Mouse (Mus musculus): ENCODE measurements around the gene Plod3. TPM values are rescaled to one million over a fixed set of nuclear protein-coding genes. Genes with fewer than 3 reads are reported as not detected.

The Plod3 gene
- polyA plus RNA-seq, 1 experiment from 2014 or later = 28.1 TPM

DNA sequence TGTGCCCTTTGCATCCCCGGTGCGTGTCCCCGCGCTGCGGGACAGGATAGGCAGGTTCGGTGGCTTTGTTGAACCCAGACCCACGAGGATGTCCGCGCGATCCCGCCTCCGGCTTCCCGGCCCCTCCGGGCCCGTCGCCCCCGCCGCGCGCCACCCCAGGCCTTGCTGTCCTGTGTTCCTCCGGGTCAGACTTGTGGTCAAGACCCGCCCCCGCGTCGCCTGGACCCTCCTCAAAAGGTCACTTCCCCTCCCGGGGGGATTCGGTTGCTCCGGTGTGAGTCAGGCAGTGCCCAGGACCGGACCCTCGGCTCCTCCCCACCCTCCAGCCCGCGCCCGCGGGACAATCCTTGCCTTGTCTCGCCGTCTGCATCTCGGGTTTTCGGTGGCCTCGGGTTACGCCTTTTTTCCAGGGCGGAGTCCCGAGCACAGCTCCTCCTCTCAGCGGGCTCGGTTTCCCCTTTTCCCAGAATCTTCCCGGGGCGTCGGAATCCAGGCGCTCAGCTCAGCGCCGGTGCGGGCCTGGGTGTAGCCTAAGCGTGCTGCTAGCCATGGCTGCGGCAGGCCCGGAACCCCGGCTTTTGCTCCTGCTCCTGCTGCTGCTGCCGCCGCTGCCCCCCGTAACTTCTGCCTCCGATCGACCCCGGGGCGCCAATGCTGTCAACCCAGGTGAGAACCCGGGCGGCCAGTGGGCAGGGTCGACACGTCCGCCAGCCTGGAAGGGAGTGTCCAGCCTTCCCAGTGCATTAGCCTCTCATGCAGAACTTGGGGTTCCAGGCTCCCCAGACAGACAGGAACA is 517 bp downstream of the Plod3 start:
- peak overlapping the region; percentile 88 for H3K4me3 ChIP-seq (replicated peaks; ENCODE audit: low read depth, low read length)
- DNase-seq (peak; percentile 78), ATAC-seq (ENCODE audit: low FRiP score, low TSS enrichment) (peak; percentile 71)
- peaks cover 11% of the 10 kb centered on the region for H3K4me1 ChIP-seq (ENCODE audit: control insufficient read depth, insufficient read depth, low read length)
- peak overlapping the region; percentile 97 for H3K27ac ChIP-seq (replicated peaks; ENCODE audit: low read depth, low read length)
- no peaks in the 10 kb centered on the region for H3K27me3 ChIP-seq (ENCODE audit: control insufficient read depth, insufficient read depth, low read length)
- no peaks in the 10 kb centered on the region for H3K9me3 ChIP-seq (ENCODE audit: control insufficient read depth, low read length)
- peaks cover 45% of the 10 kb centered on the region for H3K36me3 ChIP-seq (ENCODE audit: control insufficient read depth, insufficient read depth, low read length)
- peak overlapping the region; percentile 91 for H3K4me2 ChIP-seq (ENCODE audit: low read length)
- under 1% methylated on average over 67 of the region's 67 CpGs for WGBS
- peak overlapping the region; percentile 98 for H3K9ac ChIP-seq (replicated peaks; ENCODE audit: low read length)

DNA sequence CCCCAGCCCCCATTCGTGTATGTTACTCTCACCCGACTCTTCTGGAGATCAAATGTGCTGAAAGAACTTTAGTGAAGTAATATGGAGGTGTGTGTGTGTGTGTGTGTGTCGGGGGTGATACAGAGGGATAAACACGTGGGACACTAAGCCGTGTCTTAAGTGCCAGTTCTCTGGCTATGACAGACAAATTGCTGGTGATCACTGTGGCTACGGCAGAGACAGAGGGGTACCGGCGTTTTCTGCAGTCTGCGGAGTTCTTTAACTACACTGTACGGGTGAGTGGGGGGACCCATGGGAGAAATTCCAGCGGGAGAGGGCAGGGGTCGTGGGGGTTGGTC is 1.1 kb downstream of the Plod3 start, which contains the start of gene Znhit1:
Gene Znhit1 (minus strand): TSS at position 88 of the 338 bp plus-strand sequence.
- 8% methylated on average over 12 of the region's 12 CpGs for WGBS
- no peak for ATAC-seq (ENCODE audit: low FRiP score, low TSS enrichment)
- Histone ChIP-seq H3K4me3 (replicated peaks; ENCODE audit: low read depth, low read length) (peak within 1 kb of the TSS; percentile 88), H3K9ac (replicated peaks; ENCODE audit: low read length) (peak within 1 kb of the TSS; percentile 98), H3K4me2 (ENCODE audit: low read length) (peak within 1 kb of the TSS; percentile 91), H3K27ac (replicated peaks; ENCODE audit: low read depth, low read length) (peak within 1 kb of the TSS; percentile 97), H3K36me3 (ENCODE audit: control insufficient read depth, insufficient read depth, low read length) (peaks cover 50% of the 10 kb centered on the region), H3K9me3 (ENCODE audit: control insufficient read depth, low read length) (no peaks in the 10 kb centered on the region), H3K4me1 (ENCODE audit: control insufficient read depth, insufficient read depth, low read length) (peaks cover 11% of the 10 kb centered on the region), H3K27me3 (ENCODE audit: control insufficient read depth, insufficient read depth, low read length) (no peaks in the 10 kb centered on the region)
- peak; percentile 41 for DNase-seq

DNA sequence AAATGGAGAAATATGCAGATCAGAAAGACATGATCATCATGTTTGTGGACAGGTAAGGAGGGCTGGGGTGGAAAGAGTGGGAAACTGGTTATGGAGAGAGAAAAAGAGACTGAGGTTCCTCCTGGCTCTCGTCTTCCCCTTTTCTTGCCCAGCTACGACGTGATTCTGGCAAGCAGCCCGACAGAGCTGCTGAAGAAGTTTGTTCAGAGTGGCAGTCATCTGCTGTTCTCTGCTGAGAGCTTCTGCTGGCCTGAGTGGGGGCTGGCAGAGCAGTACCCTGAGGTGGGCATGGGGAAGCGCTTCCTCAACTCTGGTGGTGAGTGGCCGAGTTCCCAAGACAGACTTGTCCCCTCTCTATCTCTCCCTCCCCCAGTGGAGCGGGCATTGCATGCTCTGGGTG is 1.6 kb downstream of the Plod3 start:
- ATAC-seq (ENCODE audit: low FRiP score, low TSS enrichment) = no peak
- H3K9ac ChIP-seq (replicated peaks; ENCODE audit: low read length) = peak overlapping the region; percentile 98
- no peaks in the 10 kb centered on the region for H3K9me3 ChIP-seq (ENCODE audit: control insufficient read depth, low read length)
- peak; percentile 24 for DNase-seq
- peaks cover 11% of the 10 kb centered on the region for H3K4me1 ChIP-seq (ENCODE audit: control insufficient read depth, insufficient read depth, low read length)
- H3K4me2 ChIP-seq (ENCODE audit: low read length) = peak overlapping the region; percentile 91
- H3K27me3 ChIP-seq (ENCODE audit: control insufficient read depth, insufficient read depth, low read length) = no peaks in the 10 kb centered on the region
- 80% methylated on average over 7 of the region's 7 CpGs for WGBS
- H3K4me3 ChIP-seq (replicated peaks; ENCODE audit: low read depth, low read length) = peak overlapping the region; percentile 88
- H3K36me3 ChIP-seq (ENCODE audit: control insufficient read depth, insufficient read depth, low read length) = peaks cover 52% of the 10 kb centered on the region
- no peak overlapping the region for H3K27ac ChIP-seq (replicated peaks; ENCODE audit: low read depth, low read length)

DNA sequence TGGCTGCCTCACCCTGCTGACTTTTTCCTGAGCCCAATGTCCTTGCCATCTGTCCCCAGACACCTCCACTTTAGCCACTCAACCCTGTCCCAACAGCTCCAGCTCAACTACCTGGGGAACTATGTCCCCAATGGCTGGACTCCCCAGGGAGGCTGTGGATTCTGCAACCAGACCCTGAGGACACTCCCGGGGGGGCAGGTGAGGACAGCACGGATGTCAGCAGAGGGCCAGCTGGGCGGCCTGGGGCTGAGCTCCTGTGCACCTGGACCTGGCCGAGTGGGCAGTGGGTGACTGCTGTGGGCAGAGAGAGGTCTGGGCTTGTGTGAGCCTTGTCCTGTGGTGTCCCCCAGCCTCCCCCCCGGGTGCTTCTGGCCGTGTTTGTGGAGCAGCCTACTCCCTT is 3.0 kb downstream of the Plod3 start:
- Histone ChIP-seq H3K9me3 (ENCODE audit: control insufficient read depth, low read length) (no peaks in the 10 kb centered on the region), H3K9ac (replicated peaks; ENCODE audit: low read length) (no peak overlapping the region), H3K4me1 (ENCODE audit: control insufficient read depth, insufficient read depth, low read length) (peaks cover 11% of the 10 kb centered on the region), H3K27me3 (ENCODE audit: control insufficient read depth, insufficient read depth, low read length) (no peaks in the 10 kb centered on the region), H3K4me2 (ENCODE audit: low read length) (no peak overlapping the region), H3K36me3 (ENCODE audit: control insufficient read depth, insufficient read depth, low read length) (peaks cover 60% of the 10 kb centered on the region), H3K27ac (replicated peaks; ENCODE audit: low read depth, low read length) (no peak overlapping the region), H3K4me3 (replicated peaks; ENCODE audit: low read depth, low read length) (no peak overlapping the region)
- WGBS = 97% methylated on average over 6 of the region's 6 CpGs
- DNase-seq (no peak), ATAC-seq (ENCODE audit: low FRiP score, low TSS enrichment) (no peak)

DNA sequence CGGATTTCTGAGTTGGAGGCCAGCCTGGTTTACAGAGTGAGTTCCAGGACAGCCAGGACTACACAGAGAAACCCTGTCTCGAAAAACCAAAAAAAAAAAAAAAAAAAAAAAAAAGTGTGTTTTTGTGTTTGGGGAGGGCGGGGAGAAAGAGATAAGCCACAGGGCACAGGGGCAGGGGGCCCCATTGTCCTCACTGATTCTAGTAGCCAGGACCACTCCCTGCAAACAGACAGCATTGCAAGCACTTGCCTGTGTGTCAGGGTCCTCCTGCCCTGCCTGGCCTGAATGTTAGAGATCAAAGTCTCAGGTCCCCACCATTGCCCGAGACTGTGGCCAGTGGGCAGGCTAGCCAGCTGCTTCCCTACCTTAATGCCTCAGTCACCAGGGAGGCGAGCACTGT is 12.6 kb downstream of the Plod3 start:
- Histone ChIP-seq H3K27me3 (ENCODE audit: control insufficient read depth, insufficient read depth, low read length) (no peaks in the 10 kb centered on the region), H3K9ac (replicated peaks; ENCODE audit: low read length) (no peak overlapping the region), H3K4me3 (replicated peaks; ENCODE audit: low read depth, low read length) (no peak overlapping the region), H3K36me3 (ENCODE audit: control insufficient read depth, insufficient read depth, low read length) (peaks cover 21% of the 10 kb centered on the region), H3K4me1 (ENCODE audit: control insufficient read depth, insufficient read depth, low read length) (no peaks in the 10 kb centered on the region), H3K9me3 (ENCODE audit: control insufficient read depth, low read length) (no peaks in the 10 kb centered on the region), H3K27ac (replicated peaks; ENCODE audit: low read depth, low read length) (no peak overlapping the region), H3K4me2 (ENCODE audit: low read length) (no peak overlapping the region)
- 79% methylated on average over 4 of the region's 5 CpGs for WGBS
- ATAC-seq (ENCODE audit: low FRiP score, low TSS enrichment) = no peak
- no peak for DNase-seq

DNA sequence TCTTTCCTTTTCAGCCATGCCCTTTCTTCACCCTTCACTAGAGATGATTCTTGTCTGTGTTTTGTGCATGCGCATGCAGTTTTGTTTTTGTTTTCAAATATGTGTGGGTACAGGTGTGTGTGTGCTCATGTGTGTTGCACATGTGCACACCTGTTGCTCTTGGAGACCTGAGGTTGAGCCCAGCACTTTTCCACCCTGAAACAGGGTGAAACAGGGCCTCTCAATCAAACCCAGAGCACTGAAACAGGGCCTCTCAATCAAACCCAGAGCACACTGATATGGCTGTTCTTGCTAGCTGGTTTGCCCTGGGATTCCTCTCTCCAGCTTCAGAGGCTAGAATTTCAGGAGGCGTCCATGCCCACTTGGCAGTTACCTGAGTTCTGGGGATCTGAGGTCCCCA is 13.8 kb downstream of the Plod3 start:
- Histone ChIP-seq H3K36me3 (ENCODE audit: control insufficient read depth, insufficient read depth, low read length) (peaks cover 10% of the 10 kb centered on the region), H3K9ac (replicated peaks; ENCODE audit: low read length) (no peak overlapping the region), H3K4me1 (ENCODE audit: control insufficient read depth, insufficient read depth, low read length) (no peaks in the 10 kb centered on the region), H3K4me2 (ENCODE audit: low read length) (no peak overlapping the region), H3K27me3 (ENCODE audit: control insufficient read depth, insufficient read depth, low read length) (no peaks in the 10 kb centered on the region), H3K27ac (replicated peaks; ENCODE audit: low read depth, low read length) (no peak overlapping the region), H3K9me3 (ENCODE audit: control insufficient read depth, low read length) (no peaks in the 10 kb centered on the region), H3K4me3 (replicated peaks; ENCODE audit: low read depth, low read length) (no peak overlapping the region)
- WGBS = 82% methylated on average over 2 of the region's 2 CpGs
- ATAC-seq (ENCODE audit: low FRiP score, low TSS enrichment) = no peak
- DNase-seq = peak; percentile 14

DNA sequence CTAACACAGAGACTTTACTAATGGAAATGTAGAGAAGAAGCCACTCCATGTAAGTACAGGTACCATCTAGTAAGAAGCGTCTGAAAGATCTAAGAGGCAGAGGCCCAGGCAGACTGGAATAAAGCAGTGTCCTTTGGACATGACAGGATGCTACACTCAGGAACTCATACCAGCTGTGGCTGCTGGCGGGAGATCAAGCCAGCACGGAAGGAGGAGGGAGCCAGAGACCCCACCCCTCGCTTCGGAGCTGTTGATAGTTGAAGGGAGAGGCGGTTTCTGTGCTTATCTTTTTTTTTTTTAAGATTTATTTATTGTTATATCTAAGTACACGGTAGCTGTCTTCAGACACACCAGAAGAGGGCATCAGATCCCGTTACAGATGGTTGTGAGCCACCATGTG is 20.5 kb downstream of the Plod3 start:
- Histone ChIP-seq H3K9me3 (ENCODE audit: control insufficient read depth, low read length) (no peaks in the 10 kb centered on the region), H3K9ac (replicated peaks; ENCODE audit: low read length) (no peak overlapping the region), H3K4me1 (ENCODE audit: control insufficient read depth, insufficient read depth, low read length) (no peaks in the 10 kb centered on the region), H3K36me3 (ENCODE audit: control insufficient read depth, insufficient read depth, low read length) (no peaks in the 10 kb centered on the region), H3K27me3 (ENCODE audit: control insufficient read depth, insufficient read depth, low read length) (no peaks in the 10 kb centered on the region), H3K4me3 (replicated peaks; ENCODE audit: low read depth, low read length) (no peak overlapping the region), H3K4me2 (ENCODE audit: low read length) (no peak overlapping the region), H3K27ac (replicated peaks; ENCODE audit: low read depth, low read length) (no peak overlapping the region)
- no peak for DNase-seq
- ATAC-seq (ENCODE audit: low FRiP score, low TSS enrichment) = no peak
- 58% methylated on average over 8 of the region's 8 CpGs for WGBS

DNA sequence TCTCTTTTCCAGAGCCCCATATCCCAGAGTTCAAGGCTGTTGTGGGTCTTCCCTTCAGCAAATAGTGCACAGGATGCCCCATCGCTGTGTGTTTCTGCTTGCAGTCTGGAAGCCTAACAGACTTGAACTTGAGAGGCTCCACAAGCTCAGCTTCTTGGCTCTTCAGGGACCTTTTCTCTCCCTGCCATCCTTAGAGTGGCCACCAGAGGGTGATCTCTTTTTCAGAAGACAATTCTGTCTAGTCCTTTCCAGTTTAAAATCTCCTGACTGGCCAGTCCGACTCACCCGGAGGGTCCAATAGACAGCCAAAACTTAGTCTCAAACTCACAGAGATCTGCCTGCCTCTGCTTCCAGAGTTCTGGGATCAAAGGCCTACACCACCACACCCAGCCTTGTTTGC is 23.2 kb downstream of the Plod3 start:
- no peak overlapping the region for H3K4me3 ChIP-seq (replicated peaks; ENCODE audit: low read depth, low read length)
- ATAC-seq (ENCODE audit: low FRiP score, low TSS enrichment) (no peak), DNase-seq (peak; percentile 80)
- H3K9me3 ChIP-seq (ENCODE audit: control insufficient read depth, low read length) = no peaks in the 10 kb centered on the region
- no peaks in the 10 kb centered on the region for H3K4me1 ChIP-seq (ENCODE audit: control insufficient read depth, insufficient read depth, low read length)
- no peak overlapping the region for H3K4me2 ChIP-seq (ENCODE audit: low read length)
- H3K9ac ChIP-seq (replicated peaks; ENCODE audit: low read length) = no peak overlapping the region
- H3K27me3 ChIP-seq (ENCODE audit: control insufficient read depth, insufficient read depth, low read length) = no peaks in the 10 kb centered on the region
- no peaks in the 10 kb centered on the region for H3K36me3 ChIP-seq (ENCODE audit: control insufficient read depth, insufficient read depth, low read length)
- WGBS = 22% methylated on average over 3 of the region's 3 CpGs
- H3K27ac ChIP-seq (replicated peaks; ENCODE audit: low read depth, low read length) = no peak overlapping the region

DNA sequence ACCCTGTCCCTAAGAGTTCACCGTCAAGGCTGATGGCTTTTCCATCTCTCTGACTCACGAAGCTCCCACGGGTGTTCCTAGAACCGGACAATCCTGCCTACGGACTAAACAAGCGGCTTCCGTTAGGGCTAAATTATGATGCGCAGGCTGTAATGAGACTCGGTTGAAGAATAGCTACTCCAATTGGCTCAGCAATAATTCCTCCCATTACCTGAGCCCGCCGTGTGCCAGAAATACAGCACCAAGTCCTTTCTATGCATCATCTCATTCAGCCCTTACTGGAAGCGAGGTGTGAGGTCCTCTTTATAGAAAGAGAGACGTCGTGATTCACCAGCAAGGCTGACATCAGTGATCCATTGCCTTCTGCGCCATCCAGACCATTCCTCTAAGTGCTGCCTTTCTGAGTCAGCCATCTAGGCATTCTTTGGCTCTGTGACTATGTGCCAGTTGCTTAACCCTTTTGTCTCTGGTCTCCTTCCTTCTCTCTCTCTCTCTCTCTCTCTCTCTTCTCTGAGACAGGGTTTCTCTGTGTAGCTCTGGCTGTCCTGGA is 25.7 kb downstream of the Plod3 start:
- H3K9me3 ChIP-seq (ENCODE audit: control insufficient read depth, low read length) = no peaks in the 10 kb centered on the region
- WGBS = 76% methylated on average over 15 of the region's 15 CpGs
- no peak for DNase-seq

More for the DNA sequence above, 25.7 kb downstream of the Plod3 start:
- ATAC-seq (ENCODE audit: low FRiP score, low TSS enrichment) = no peak
- Histone ChIP-seq H3K27me3 (ENCODE audit: control insufficient read depth, insufficient read depth, low read length) (no peaks in the 10 kb centered on the region), H3K27ac (replicated peaks; ENCODE audit: low read depth, low read length) (no peak overlapping the region), H3K4me3 (replicated peaks; ENCODE audit: low read depth, low read length) (no peak overlapping the region), H3K9ac (replicated peaks; ENCODE audit: low read length) (no peak overlapping the region), H3K4me2 (ENCODE audit: low read length) (no peak overlapping the region), H3K4me1 (ENCODE audit: control insufficient read depth, insufficient read depth, low read length) (no peaks in the 10 kb centered on the region), H3K36me3 (ENCODE audit: control insufficient read depth, insufficient read depth, low read length) (no peaks in the 10 kb centered on the region)
